Mouse (Mus musculus): ENCODE measurements around the gene Bcl10.

DNA sequence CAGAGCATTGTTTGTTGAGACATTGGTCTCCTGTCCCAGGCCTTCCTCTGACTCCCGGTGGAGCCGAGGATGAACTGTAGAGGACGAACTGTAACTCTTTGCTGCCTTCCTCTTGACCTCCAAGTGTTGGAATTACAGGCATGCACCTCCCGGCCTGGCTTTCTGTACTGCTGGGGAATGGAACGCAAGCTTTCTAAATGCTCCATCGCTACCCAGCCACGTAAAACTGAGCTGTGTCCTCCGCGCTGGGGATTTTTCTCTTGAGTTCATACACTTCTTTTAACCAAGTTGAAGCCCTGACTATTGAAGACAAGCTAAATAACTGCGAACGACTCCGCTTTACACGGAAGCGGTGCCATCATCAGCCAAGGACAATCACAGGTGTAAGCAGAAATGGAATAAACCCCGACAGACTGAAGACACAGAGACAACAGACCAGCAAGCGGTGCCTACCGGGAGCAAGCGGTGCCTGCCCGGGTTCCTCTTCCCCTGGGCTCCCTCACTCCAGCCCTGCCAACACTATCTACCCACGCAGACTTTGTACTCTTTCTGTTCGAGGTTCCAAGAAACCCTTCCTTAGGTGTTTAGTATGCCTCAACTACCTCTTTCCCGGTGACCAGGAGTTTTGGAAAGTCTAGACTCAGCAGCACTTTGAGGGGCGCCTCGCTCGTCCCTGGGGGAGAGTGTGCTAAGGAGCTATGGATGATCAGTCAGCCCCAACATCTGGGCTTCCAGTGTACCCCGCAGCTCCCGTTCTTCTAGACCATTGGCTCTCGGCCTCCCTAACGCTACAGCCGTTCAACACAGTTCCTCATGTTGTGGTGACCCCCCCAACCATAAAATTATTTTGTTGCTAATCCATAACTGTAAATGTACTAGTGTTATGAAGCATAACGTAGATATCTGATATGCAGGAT lies 40.8 kb downstream of the Bcl10 start:
- no peak for TF ChIP-seq POLR2A (IDR thresholded peaks at IDR 0.05; ENCODE audit: low read depth, low read length)
- no peak for TF ChIP-seq CTCF (IDR thresholded peaks at IDR 0.05; ENCODE audit: borderline replicate concordance, insufficient read depth, low read length)
